Mouse (Mus musculus): ENCODE data around the gene Frmd4a.

- TF ChIP-seq CTCF (IDR thresholded peaks at IDR 0.05; ENCODE audit: low read depth, low read length) (no peak), GATA1 (IDR thresholded peaks at IDR 0.05; ENCODE audit: borderline replicate concordance, low read length) (no peak)
These were observed 627.5 kb downstream of the Frmd4a start for GRCm38 (mm10) chr2:4645066-4645465.

Data from G1E (cell line).